Mouse (Mus musculus): Measurements from ENCODE around the gene Pitpnm1. TPM values are rescaled to one million over a fixed set of nuclear protein-coding genes. Genes with fewer than 3 reads are reported as not detected.
"Not testable (repeated sequence)": the region's sequence is repeated elsewhere in the genome, so short reads cannot be mapped to it uniquely, and the experiment has no call there.

The Pitpnm1 gene
- total RNA-seq (2021) = 100 to 1,000 TPM; 225 to 226 TPM
- long read RNA-seq, experiment 1, full-length matches to known transcripts = 103 of 220 reads
- long read RNA-seq, experiment 1, partial matches to known transcripts = 95 of 220 reads
- long read RNA-seq, experiment 1, other reads (novel, unspliced or antisense) = 22 of 220 reads
- long read RNA-seq, experiment 2, full-length matches to known transcripts = 102 of 213 reads
- long read RNA-seq, experiment 2, partial matches to known transcripts = 84 of 213 reads
- long read RNA-seq, experiment 2, other reads (novel, unspliced or antisense) = 27 of 213 reads

DNA sequence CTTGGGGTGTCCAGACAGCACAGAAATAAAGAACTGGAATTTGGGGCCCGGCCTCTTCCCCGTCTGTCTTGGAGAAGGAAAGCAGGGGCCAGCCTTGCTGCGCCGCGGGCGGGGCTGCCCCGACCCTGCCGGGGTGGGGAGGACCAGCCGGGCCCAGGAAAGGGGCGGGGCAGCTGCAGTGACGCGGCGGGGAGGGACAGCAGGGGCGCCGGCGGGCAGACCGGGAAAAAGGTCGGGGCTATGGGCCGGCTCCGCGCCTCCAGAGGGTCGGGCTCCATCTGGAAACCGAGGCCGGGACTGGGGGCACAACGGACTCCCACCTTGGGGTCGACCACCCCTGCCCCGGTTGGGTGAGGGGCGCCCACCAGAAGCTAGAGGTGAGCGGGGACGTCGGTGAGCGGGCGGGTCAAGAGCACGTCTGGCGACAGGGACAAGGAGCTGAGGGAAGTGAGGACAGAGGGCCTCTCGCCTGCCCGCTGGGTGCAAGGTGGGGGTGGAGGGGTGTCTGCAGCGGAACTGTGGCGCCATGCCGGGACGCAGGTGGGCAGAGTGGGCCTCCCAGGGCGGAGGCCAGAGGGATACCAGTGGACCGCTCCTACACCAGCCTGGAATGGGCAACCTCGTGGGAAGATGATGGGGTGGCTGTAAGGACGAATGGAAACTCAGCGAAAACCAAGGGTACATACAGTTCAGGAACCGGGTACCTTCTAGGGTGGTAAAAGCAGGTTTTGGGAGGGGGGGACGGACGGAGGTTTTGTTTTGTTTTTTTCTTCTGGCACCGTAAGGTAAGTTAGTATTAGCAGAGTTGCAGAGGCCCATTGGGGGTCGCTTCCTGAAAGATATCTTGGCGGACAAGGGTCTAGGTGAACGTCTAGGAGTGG lies at the start of gene Pitpnm1:
Gene Pitpnm1, plus strand, starts transcription at position 162 of the 881 bp plus-strand sequence.
- intact Hi-C loops (cut with DNase I) = loop anchor here (2.0 to 5.0 kb wide), 2 partner anchors 53 to 129 kb away; partner anchors contain the start of gene Gstp2
- peak; percentile 17 to 52 for DNase-seq (ENCODE audit: low spot score in 2 of 2)

DNA sequence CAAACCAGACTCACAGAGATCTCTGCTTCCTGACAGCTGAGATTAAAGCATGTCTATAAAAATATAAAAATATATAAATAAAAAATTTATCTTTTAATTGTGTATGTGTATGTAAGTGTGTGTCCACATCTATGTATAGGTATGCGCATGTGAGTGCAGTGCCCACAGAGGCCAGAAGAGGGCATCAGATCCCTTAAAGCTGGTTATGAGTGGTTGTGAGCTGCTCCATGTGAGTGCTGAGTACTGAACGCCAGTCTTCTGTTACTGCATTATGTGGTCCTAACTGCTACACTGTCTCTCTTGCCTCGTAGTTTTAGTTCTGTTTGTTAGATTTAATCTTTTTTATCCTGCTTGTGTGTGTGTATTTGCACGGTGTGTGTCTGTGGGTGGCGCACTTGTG lies 48.8 kb upstream of the Pitpnm1 start:
- intact Hi-C loops (cut with DNase I) = loop anchor here (5.0 kb wide), 1 partner anchor 36 kb away; no protein-coding TSS in a partner anchor

GRCm38 (mm10) chr19:4051741-4052515 lies 47.9 kb upstream of the Pitpnm1 start:
- peak in 1 of 2 experiments; percentile 59 for DNase-seq (ENCODE audit: low spot score in 2 of 2)
- intact Hi-C loops (cut with DNase I) = loop anchor here (5.0 kb wide), 1 partner anchor 35 kb away; no protein-coding TSS in a partner anchor

More for the DNA sequence above, 48.8 kb upstream of the Pitpnm1 start:
- no peak for DNase-seq (ENCODE audit: low spot score in 2 of 2)

DNA sequence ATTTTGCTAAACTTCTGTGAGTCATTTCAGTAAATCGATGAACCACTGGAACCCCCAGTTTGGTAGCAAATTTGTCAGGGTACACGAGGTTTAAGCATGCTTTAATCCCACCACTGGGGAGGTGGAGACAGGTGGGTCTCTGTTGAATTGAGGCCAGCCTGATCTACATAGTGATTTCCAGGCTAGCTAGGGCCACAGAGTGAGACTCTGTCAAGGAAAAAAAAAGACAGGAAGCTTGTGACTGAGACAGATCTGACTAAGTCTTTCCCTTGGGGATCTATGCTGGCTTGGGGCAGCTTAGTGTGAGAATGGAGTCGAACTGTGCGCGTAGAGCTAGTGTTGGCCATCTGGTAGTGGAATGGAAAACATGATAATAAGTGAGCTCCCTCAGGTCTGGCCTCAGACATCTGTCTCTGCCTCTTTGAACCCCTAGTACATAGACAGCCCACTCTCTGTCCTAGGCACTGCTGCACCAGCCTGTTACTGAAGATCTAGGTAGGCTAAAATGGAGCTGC lies 47.2 kb upstream of the Pitpnm1 start:
- intact Hi-C loops (cut with DNase I) = loop anchor here (5.0 kb wide), 1 partner anchor 35 kb away; no protein-coding TSS in a partner anchor
- no peak for DNase-seq (ENCODE audit: low spot score in 2 of 2)

- intact Hi-C loops (cut with DNase I) = loop anchor here (5.0 kb wide), 1 partner anchor 33 kb away; no protein-coding TSS in a partner anchor
- no peak for DNase-seq (ENCODE audit: low spot score in 2 of 2)
Observed at GRCm38 (mm10) chr19:4054613-4055012, 45.2 kb upstream of the Pitpnm1 start.

DNA sequence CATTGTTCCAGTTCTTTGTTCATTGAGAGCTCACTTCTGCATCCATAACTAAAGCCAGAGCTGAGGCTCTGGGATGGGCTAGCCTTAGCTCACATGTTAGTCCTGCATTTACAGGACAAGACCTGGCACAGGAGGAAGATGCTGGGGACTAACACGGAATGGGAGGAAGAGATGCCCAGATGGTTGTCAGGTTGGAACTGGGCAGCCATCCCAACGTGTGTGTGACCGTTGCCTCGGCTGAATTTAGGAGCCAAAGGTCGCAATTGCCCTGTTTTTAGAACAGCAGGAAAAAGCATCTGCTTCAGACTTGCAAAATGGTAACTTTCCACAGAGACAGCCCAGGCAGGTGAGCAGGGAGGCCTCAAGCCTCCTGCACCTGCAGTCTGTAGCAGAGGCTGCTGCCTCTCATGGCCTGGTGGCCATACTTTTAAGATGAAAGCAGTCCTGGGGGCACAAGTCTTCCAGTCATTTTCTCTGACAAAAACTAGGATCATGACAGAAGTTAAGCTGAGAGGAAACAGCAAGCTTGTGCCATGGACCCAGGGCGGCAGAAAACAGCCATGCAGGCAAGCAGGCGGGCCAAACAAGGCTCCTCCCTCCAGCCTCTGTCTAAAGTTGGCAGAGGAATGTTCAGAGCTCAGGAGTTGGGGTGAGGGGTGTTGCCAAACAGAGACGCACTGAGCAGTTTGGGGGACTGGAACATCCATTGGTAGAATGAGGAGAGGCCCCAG lies 44.4 kb upstream of the Pitpnm1 start:
- no peak for DNase-seq (ENCODE audit: low spot score in 2 of 2)
- intact Hi-C loops (cut with DNase I) = no loop called here

DNA sequence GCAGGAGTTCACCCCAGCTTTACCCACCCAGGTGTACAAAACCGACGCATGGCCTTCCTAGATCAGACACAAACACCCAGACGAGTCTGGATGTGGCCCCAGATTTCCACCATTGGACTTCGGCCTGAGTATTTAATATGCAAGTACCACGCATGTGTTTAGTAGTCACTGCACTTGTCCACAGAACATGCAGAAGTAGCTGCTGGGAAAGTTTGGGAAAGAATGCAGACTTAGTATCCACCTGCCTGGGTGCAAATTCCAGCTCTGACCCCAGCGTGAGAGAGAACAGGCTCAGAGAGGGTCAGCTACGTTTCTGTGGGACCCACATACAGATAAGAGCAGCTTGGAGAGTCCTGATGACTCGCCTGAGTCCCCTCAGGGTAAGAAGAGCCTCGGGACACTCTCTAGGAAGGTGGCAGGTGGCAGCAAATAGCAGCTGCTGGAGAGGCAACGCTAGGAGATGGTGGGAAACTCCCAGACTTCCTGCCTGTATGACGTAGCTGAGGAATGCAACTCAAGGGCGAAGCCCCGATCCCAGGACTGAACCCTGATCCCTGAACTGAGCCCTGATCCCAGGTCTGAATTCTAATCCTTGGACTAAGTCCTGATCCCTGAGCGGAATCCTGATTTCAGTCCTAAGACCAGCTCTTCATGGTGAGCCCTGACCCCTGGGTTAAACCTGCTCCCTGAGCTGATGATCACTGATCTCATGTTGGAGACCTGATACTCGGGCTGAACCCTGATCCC lies 43.7 kb upstream of the Pitpnm1 start:
- intact Hi-C loops (cut with DNase I) = no loop called here
- no peak for DNase-seq (ENCODE audit: low spot score in 2 of 2)

- no peak for DNase-seq (ENCODE audit: low spot score in 2 of 2)
- intact Hi-C loops (cut with DNase I) = no loop called here
Observed at GRCm38 (mm10) chr19:4056727-4057126, 43.1 kb upstream of the Pitpnm1 start.

DNA sequence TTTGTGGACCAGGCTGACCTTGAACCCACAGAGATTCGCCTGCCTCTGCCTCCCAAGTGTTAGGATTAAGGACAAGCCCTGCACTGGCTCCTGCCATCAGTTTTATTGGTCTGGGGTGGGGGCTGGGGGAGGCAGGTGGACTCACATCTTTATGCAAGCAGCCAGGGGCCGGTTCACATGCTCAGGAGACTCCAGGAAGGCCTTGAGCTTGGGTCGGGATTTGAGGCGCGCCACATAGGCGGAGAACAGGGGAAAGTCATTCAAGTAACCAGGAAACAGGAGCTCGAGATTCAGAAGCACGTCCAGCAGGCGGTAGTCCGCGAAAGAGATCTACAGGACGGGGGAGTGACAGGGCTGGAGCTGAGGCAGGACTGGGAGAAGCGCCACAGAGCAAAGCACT lies 42.4 kb upstream of the Pitpnm1 start:
- DNase-seq (ENCODE audit: low spot score in 2 of 2) = no peak
- intact Hi-C loops (cut with DNase I) = no loop called here

DNA sequence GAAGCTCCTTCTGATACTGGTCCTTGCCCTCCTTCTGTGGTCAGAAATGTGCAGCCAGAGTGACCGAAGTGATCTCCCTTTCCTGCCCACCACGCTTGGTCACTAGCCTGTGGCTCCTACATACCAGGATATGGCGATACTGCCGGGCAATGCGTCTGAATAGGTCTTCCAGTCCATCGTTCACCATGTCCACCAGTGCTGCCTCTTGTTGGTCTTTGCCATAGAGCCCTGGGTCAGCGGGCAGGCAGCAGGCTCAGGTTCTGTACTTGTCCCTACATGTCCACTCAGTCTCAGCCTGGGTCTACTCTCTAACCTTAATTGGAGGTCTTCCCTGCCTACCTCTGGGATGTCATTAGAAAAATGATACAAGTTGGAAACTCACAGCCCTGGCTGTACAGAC lies 41.8 kb upstream of the Pitpnm1 start:
- no peak for DNase-seq (ENCODE audit: low spot score in 2 of 2)
- intact Hi-C loops (cut with DNase I) = no loop called here

GRCm38 (mm10) chr19:4058581-4058980 lies 41.2 kb upstream of the Pitpnm1 start:
- intact Hi-C loops (cut with DNase I) = no loop called here
- DNase-seq (ENCODE audit: low spot score in 2 of 2) = no peak

- intact Hi-C loops (cut with DNase I) = no loop called here
- no peak for DNase-seq (ENCODE audit: low spot score in 2 of 2)
Observed at GRCm38 (mm10) chr19:4059069-4059740, 40.6 kb upstream of the Pitpnm1 start, which contains the start of gene Gstp3. Gene Gstp3 (minus strand): TSS chr19:4059569.

- DNase-seq (ENCODE audit: low spot score in 2 of 2); intact Hi-C loops (cut with DNase I): not testable (repeated sequence)
Observed at GRCm38 (mm10) chr19:4060044-4060898, 39.5 kb upstream of the Pitpnm1 start.

GRCm38 (mm10) chr19:4060899-4061465 lies 38.8 kb upstream of the Pitpnm1 start:
- intact Hi-C loops (cut with DNase I) = no loop called here
- no peak for DNase-seq (ENCODE audit: low spot score in 2 of 2)

DNA sequence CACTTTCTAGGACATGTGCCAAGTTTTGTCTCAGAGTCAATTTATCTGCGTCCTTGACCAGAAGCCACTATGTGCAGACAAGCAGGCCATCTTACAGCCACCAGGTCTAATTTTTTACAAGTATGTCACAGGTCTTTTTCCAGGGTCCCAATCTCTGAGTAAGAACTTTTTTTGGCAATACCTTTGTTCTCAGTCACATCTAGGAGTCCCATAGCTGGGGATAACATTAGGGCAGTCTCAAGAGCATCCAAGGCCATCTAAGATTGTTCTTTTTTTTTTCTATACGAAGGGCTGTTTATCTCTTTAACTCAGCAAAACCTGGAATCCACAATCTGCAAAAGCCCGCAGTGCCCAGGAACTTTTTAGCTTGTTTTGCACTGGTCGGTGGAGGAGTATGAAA lies 36.4 kb upstream of the Pitpnm1 start:
- intact Hi-C loops (cut with DNase I); DNase-seq (ENCODE audit: low spot score in 2 of 2): not testable (repeated sequence)

- intact Hi-C loops (cut with DNase I); DNase-seq (ENCODE audit: low spot score in 2 of 2): not testable (repeated sequence)
Observed at GRCm38 (mm10) chr19:4064501-4064900, 35.3 kb upstream of the Pitpnm1 start.

Data from left cerebral cortex, postnatal 14 days (tissue).